Mouse (Mus musculus) macrophage (primary cell): ENCODE data around the gene Slc35c1. TPM values are rescaled to one million over a fixed set of nuclear protein-coding genes. Genes with fewer than 3 reads are reported as not detected.

Experiments
- H3K27ac ChIP-seq: fragments of 350-480 bp; formaldehyde crosslinking; 2 replicates; pipeline ENCODE4 v1.9.0; 2021
- H3K36me3 ChIP-seq: fragments of 350-480 bp; formaldehyde crosslinking; 2 replicates; pipeline ENCODE4 v1.9.0; 2021; ENCODE audit errors: inconsistent target
- H3K4me3 ChIP-seq: fragments of 350-480 bp; formaldehyde crosslinking; 2 replicates; pipeline ENCODE4 v1.9.0; 2021; ENCODE audit errors: inconsistent target
- H3K79me2 ChIP-seq: fragments of 350-480 bp; formaldehyde crosslinking; 2 replicates; pipeline ENCODE4 v1.9.0; 2021; ENCODE audit errors: inconsistent target
- WGBS: methylation state at CpG from one replicate; pipeline ENCODE4 v1.1.7; 2026; ENCODE audit warnings: inconsistent platforms; ENCODE audit not compliant: missing documents; 5-methylcytosine and 5-hydroxymethylcytosine counted together
- polyA plus RNA-seq: library from polyadenylated mRNA; stranded (reverse); fragments of 250-400 nt; gene quantifications from 3 replicates; pipeline ENCODE4 v1.2.4, GENCODE M21; 2018; ENCODE audit warnings: inconsistent platforms

The Slc35c1 gene
- polyA plus RNA-seq, 1 experiment from 2014 or later: 21.6 TPM

DNA sequence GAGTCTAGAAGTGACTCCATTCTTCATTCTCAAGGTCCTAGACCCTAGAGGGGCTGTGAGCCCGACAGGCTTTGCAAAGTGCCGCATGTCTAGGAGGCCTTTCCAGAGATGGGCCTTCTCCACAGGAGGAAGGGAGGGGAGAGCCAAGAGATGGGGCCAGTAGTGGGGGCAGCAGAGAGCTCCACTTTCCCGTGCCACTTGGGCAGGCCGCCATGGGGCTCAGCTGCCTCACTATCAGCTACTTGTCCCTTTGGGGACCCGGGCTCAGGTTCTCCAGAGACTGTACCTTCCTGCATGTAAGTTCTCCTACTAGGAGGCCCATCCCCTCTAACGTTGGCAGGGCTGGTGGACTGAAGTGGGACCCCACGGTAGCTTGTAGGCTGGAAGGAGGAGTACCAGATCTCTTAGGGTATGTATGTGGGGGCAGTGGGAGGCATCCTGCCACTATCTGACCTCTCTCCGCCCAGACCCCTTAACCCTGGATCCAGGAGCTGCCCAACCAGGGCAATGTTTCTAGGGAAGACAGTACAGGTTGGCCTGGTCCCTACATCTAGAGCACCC lies 3.3 kb downstream of the Slc35c1 start:
- Histone ChIP-seq H3K4me3 (peak overlapping the region; percentile 77; the same call in 1 of the 2 replicates), H3K27ac (peak overlapping the region; percentile 46), H3K79me2 (peaks cover 49% of the 10 kb centered on the region), H3K36me3 (peaks cover 20% of the 10 kb centered on the region)
- 18% methylated on average over 8 of the region's 8 CpGs for WGBS

DNA sequence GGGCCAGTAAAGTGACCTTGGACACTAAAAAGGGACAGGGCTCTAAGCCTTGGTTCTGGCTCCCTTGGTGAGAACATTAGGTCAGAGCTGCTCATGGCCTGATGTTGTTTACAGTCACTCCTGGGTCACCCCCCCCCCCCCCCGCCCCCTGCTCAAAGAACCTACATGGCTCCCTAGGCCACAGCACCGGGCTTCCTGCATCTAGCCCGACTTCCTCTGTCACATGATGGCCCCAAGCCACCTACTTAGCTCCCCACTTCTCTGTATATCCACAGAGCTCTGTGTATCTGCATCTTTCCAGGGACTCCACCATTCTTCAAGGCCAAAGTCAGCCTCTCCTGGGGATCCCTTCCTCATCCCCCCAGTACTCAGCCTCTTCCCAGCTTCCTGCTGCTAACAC lies 4.6 kb downstream of the Slc35c1 start:
- peaks cover 49% of the 10 kb centered on the region for H3K79me2 ChIP-seq
- H3K4me3 ChIP-seq: no peak overlapping the region
- peaks cover 20% of the 10 kb centered on the region for H3K36me3 ChIP-seq
- H3K27ac ChIP-seq: peak overlapping the region; percentile 46
- 10% methylated on average over 3 of the region's 3 CpGs for WGBS

DNA sequence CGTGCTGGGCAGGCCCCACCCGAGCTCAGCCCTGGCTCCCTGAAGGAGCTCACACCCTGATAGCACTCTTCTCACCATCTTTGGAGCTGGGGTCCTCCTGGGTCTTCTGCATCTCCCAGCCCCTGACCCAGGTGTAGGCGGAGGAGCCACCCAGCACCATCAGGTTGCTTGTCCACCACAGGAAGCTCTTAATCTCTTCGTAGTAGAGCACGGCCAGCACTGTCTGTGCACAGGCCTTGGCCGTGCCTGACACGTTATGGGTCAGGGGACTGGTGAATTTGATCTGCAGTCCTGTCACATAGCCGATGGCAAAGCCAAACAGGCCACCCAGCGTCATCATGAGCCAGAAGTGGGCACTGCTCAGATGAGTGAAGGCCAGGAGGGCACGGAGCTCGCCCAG lies 6.2 kb downstream of the Slc35c1 start:
- Histone ChIP-seq H3K27ac (no peak overlapping the region), H3K79me2 (peaks cover 49% of the 10 kb centered on the region), H3K4me3 (no peak overlapping the region), H3K36me3 (peaks cover 20% of the 10 kb centered on the region)
- 94% methylated on average over 11 of the region's 11 CpGs for WGBS

DNA sequence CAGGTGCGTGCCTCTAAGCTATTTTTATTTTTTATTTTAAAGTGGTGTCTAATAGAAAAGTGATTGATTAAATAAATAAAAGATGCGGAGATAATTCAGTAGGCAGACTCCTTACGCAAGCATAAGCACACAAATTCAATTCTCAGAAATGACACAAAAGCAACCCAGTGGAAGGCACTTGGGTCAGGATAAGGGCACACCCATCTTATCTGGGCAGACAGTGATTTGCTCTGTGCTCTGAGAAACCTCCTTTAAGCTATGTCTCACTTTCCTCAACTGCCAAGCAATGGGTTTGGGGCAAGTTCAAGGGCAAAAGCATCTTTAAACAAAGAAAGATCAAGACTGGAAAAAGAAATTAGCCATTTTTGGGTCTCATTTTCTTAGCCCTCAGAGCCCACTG lies 9.2 kb downstream of the Slc35c1 start:
- Histone ChIP-seq H3K4me3 (no peak overlapping the region), H3K79me2 (peaks cover 18% of the 10 kb centered on the region), H3K27ac (no peak overlapping the region), H3K36me3 (peaks cover 20% of the 10 kb centered on the region)
- WGBS: 97% methylated on average over 3 of the region's 3 CpGs

GRCm38 (mm10) chr2:92447121-92447740 lies 13.1 kb downstream of the Slc35c1 start:
- 81% methylated on average over 7 of the region's 7 CpGs for WGBS
- H3K4me3 ChIP-seq: no peak overlapping the region
- no peak overlapping the region for H3K27ac ChIP-seq
- no peaks in the 10 kb centered on the region for H3K79me2 ChIP-seq
- H3K36me3 ChIP-seq: no peaks in the 10 kb centered on the region

DNA sequence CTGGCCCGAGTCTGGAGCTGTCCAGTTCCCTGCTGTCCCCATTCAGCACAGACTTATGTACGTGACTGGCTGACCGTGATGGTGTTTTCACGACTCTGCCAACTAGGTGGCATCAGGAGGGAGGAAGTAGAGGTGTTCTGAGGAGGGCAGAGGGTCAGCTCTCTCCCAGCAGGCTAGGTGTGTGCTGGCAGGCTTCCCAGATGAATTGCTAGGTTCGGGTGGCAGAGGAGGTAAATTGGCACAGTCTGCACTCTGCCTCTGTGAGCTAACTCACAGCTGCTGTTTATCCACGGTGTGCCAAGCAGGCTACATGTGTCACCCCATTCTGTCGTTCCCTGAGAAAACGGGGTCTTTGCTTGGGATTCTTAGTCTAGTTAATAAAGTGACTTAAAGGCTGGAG lies 13.7 kb downstream of the Slc35c1 start:
- Histone ChIP-seq H3K79me2 (no peaks in the 10 kb centered on the region), H3K4me3 (no peak overlapping the region), H3K36me3 (no peaks in the 10 kb centered on the region), H3K27ac (no peak overlapping the region)
- 92% methylated on average over 8 of the region's 8 CpGs for WGBS

DNA sequence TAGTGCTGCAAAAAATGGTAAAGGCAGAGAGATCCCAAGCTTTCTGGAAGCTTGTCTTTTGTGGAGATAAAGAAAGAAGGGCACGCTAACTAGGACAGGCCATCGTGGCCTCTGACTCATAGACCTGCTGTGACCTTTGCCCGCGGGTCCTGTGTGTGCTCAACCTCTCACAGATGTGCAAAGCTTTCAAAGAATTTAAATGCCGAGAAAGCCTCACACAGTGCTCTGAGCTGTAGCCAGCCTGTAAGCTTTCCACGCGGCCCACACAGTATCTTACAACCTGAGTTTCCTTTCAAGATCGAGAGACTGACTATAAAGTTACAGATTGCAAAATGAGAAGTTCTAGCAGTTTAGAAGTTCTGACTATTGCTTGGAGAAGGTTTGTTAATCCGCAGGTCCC lies 14.4 kb downstream of the Slc35c1 start:
- Histone ChIP-seq H3K4me3 (no peak overlapping the region), H3K79me2 (no peaks in the 10 kb centered on the region), H3K27ac (no peak overlapping the region), H3K36me3 (no peaks in the 10 kb centered on the region)
- WGBS: 86% methylated on average over 9 of the region's 9 CpGs

GRCm38 (mm10) chr2:92444376-92444775 lies 16.0 kb downstream of the Slc35c1 start:
- no peak overlapping the region for H3K4me3 ChIP-seq
- H3K27ac ChIP-seq: no peak overlapping the region
- H3K79me2 ChIP-seq: no peaks in the 10 kb centered on the region
- WGBS: 84% methylated on average over 4 of the region's 4 CpGs
- no peaks in the 10 kb centered on the region for H3K36me3 ChIP-seq

- Histone ChIP-seq H3K27ac (no peak overlapping the region), H3K4me3 (no peak overlapping the region), H3K79me2 (no peaks in the 10 kb centered on the region), H3K36me3 (no peaks in the 10 kb centered on the region)
- 83% methylated on average over 4 of the region's 4 CpGs for WGBS
Measured at GRCm38 (mm10) chr2:92443313-92443712, 17.0 kb downstream of the Slc35c1 start.

- no peak overlapping the region for H3K4me3 ChIP-seq
- WGBS: 64% methylated on average over 12 of the region's 12 CpGs
- no peaks in the 10 kb centered on the region for H3K79me2 ChIP-seq
- no peak overlapping the region for H3K27ac ChIP-seq
- H3K36me3 ChIP-seq: no peaks in the 10 kb centered on the region
Measured at GRCm38 (mm10) chr2:92442419-92443001, 17.8 kb downstream of the Slc35c1 start.

GRCm38 (mm10) chr2:92440432-92440831 lies 19.9 kb downstream of the Slc35c1 start:
- Histone ChIP-seq H3K4me3 (no peak overlapping the region), H3K36me3 (no peaks in the 10 kb centered on the region), H3K79me2 (no peaks in the 10 kb centered on the region), H3K27ac (no peak overlapping the region)
- WGBS: 93% methylated on average over 6 of the region's 6 CpGs

- H3K4me3 ChIP-seq: no peak overlapping the region
- WGBS: 59% methylated on average over 3 of the region's 3 CpGs
- no peak overlapping the region for H3K27ac ChIP-seq
Measured at GRCm38 (mm10) chr2:92438567-92438966, 21.8 kb downstream of the Slc35c1 start.

DNA sequence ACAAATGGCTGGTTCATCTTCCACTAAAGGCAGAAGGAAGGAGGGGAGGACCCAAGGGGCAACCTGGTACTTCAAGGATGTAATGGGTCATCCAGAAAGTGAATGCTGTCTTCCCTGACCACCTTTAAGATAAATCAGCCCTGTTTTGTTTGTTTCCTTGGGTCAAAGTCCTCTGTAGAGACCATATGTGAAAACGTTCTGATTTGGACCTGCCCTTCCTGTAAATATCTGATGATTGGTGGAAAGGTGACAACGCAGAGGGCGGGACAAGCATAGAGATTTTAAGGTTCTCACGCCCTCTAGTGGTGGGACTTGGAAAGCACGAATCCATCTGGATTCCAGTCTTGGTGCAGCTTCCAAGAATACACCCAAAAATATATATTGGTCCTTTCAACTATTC lies 22.5 kb downstream of the Slc35c1 start:
- no peak overlapping the region for H3K4me3 ChIP-seq
- H3K79me2 ChIP-seq: 0 out of 2 replicates have a peak, but pooled peaks cover 2% of the 10 kb centered on the region
- no peak overlapping the region for H3K27ac ChIP-seq
- H3K36me3 ChIP-seq: no peaks in the 10 kb centered on the region
- WGBS: 3% methylated on average over 5 of the region's 5 CpGs

More at GRCm38 (mm10) chr2:92438567-92438966, 21.8 kb downstream of the Slc35c1 start:
- Histone ChIP-seq H3K36me3 (no peaks in the 10 kb centered on the region), H3K79me2 (no peaks in the 10 kb centered on the region)

- no peak overlapping the region for H3K27ac ChIP-seq
- WGBS: 86% methylated on average over 4 of the region's 4 CpGs
- no peaks in the 10 kb centered on the region for H3K36me3 ChIP-seq
- H3K79me2 ChIP-seq: peaks cover 7% of the 10 kb centered on the region; the same call in 1 of the 2 replicates
- H3K4me3 ChIP-seq: no peak overlapping the region
Measured at GRCm38 (mm10) chr2:92437366-92437765, 23.0 kb downstream of the Slc35c1 start.

DNA sequence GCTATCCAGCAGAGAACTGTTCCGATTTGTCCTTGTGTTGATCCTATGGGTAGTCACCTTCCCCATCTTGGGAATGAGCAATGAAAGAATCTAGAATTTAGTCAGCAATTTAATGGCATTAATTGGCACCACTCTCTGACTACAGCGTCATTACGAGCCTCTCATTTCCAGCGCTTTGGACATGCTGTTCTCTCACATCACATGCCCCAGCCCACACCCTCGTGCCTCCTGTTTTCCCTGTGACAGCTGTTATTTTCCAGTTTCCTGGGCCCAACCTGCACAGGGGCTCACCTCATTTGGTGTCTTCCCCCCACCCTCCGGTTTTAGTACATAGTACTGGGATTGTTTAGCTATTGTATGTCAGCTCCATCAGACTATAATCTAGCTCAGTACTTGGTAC lies 25.3 kb downstream of the Slc35c1 start:
- Histone ChIP-seq H3K27ac (peak overlapping the region; percentile 19; the same call in 1 of the 2 replicates), H3K36me3 (no peaks in the 10 kb centered on the region), H3K79me2 (peaks cover 18% of the 10 kb centered on the region; the same call in 1 of the 2 replicates), H3K4me3 (no peak overlapping the region)
- 63% methylated on average over 6 of the region's 6 CpGs for WGBS
